Mouse (Mus musculus): ENCODE data around the gene Gdap1l1. TPM values are rescaled to one million over a fixed set of nuclear protein-coding genes. Genes with fewer than 3 reads are reported as not detected.

Gdap1l1 gene
- polyA plus RNA-seq, 1 experiment from 2014 or later: 3.9 TPM

- Histone ChIP-seq H3K4me2 (replicated peaks) (no peak overlapping the region), H3K4me1 (peaks cover 9% of the 10 kb centered on the region), H3K36me3 (peaks cover 22% of the 10 kb centered on the region; the same call in 1 of the 2 replicates), H3K27ac (replicated peaks) (no peak overlapping the region), H3K9ac (no peak overlapping the region), H3K4me3 (replicated peaks) (no peak overlapping the region), H3K27me3 (no peaks in the 10 kb centered on the region), H3K9me3 (replicated peaks) (no peaks in the 10 kb centered on the region)
- WGBS: 60% methylated on average over 8 of the region's 8 CpGs
- ATAC-seq (ENCODE audit: insufficient number of reproducible peaks, low FRiP score, low TSS enrichment, low read depth): no peak
These were observed 28.5 kb downstream of the Gdap1l1 start for GRCm38 (mm10) chr2:163466771-163467170.

GRCm38 (mm10) chr2:163467585-163467984 lies 29.3 kb downstream of the Gdap1l1 start:
- ATAC-seq (ENCODE audit: insufficient number of reproducible peaks, low FRiP score, low TSS enrichment, low read depth): no peak
- Histone ChIP-seq H3K9me3 (replicated peaks) (no peaks in the 10 kb centered on the region), H3K4me3 (replicated peaks) (no peak overlapping the region), H3K4me2 (replicated peaks) (no peak overlapping the region), H3K9ac (no peak overlapping the region), H3K4me1 (peaks cover 10% of the 10 kb centered on the region), H3K27me3 (no peaks in the 10 kb centered on the region), H3K27ac (replicated peaks) (no peak overlapping the region), H3K36me3 (peaks cover 22% of the 10 kb centered on the region; the same call in 1 of the 2 replicates)
- 90% methylated on average over 6 of the region's 6 CpGs for WGBS

GRCm38 (mm10) chr2:163468866-163469265 lies 30.6 kb downstream of the Gdap1l1 start:
- WGBS: 89% methylated on average over 6 of the region's 6 CpGs
- no peak for ATAC-seq (ENCODE audit: insufficient number of reproducible peaks, low FRiP score, low TSS enrichment, low read depth)
- H3K9me3 ChIP-seq (replicated peaks): no peaks in the 10 kb centered on the region
- peaks cover 22% of the 10 kb centered on the region; the same call in 1 of the 2 replicates for H3K36me3 ChIP-seq
- peaks cover 10% of the 10 kb centered on the region for H3K4me1 ChIP-seq
- H3K4me3 ChIP-seq (replicated peaks): no peak overlapping the region
- H3K27me3 ChIP-seq: no peaks in the 10 kb centered on the region
- H3K9ac ChIP-seq: no peak overlapping the region
- no peak overlapping the region for H3K4me2 ChIP-seq (replicated peaks)
- H3K27ac ChIP-seq (replicated peaks): no peak overlapping the region

- WGBS: 94% methylated on average over 15 of the region's 15 CpGs
- ATAC-seq (ENCODE audit: insufficient number of reproducible peaks, low FRiP score, low TSS enrichment, low read depth): no peak
- Histone ChIP-seq H3K4me3 (replicated peaks) (no peak overlapping the region), H3K27me3 (no peaks in the 10 kb centered on the region), H3K4me1 (peaks cover 10% of the 10 kb centered on the region), H3K4me2 (replicated peaks) (no peak overlapping the region), H3K9me3 (replicated peaks) (no peaks in the 10 kb centered on the region), H3K27ac (replicated peaks) (no peak overlapping the region), H3K9ac (no peak overlapping the region), H3K36me3 (peaks cover 22% of the 10 kb centered on the region; the same call in 1 of the 2 replicates)
These were observed 31.4 kb downstream of the Gdap1l1 start for GRCm38 (mm10) chr2:163469711-163470110.

GRCm38 (mm10) chr2:163471136-163471535 lies 32.9 kb downstream of the Gdap1l1 start:
- Histone ChIP-seq H3K36me3 (peaks cover 22% of the 10 kb centered on the region; the same call in 1 of the 2 replicates), H3K27me3 (no peaks in the 10 kb centered on the region), H3K27ac (replicated peaks) (no peak overlapping the region), H3K4me3 (replicated peaks) (peak overlapping the region; percentile 86), H3K9me3 (replicated peaks) (no peaks in the 10 kb centered on the region), H3K9ac (no peak overlapping the region), H3K4me2 (replicated peaks) (peak overlapping the region; percentile 76), H3K4me1 (peaks cover 10% of the 10 kb centered on the region)
- ATAC-seq (ENCODE audit: insufficient number of reproducible peaks, low FRiP score, low TSS enrichment, low read depth): no peak
- WGBS: 68% methylated on average over 3 of the region's 3 CpGs

GRCm38 (mm10) chr2:163471710-163472465 lies 33.6 kb downstream of the Gdap1l1 start:
- peaks cover 10% of the 10 kb centered on the region for H3K4me1 ChIP-seq
- peak overlapping the region; percentile 71 for H3K27ac ChIP-seq (replicated peaks)
- H3K9me3 ChIP-seq (replicated peaks): no peaks in the 10 kb centered on the region
- ATAC-seq (ENCODE audit: insufficient number of reproducible peaks, low FRiP score, low TSS enrichment, low read depth): peak; percentile 65
- peaks cover 20% of the 10 kb centered on the region; the same call in 1 of the 2 replicates for H3K36me3 ChIP-seq
- peak overlapping the region; percentile 76 for H3K4me2 ChIP-seq (replicated peaks)
- WGBS: 4% methylated on average over 36 of the region's 36 CpGs
- H3K9ac ChIP-seq: peak overlapping the region; percentile 79
- H3K4me3 ChIP-seq (replicated peaks): peak overlapping the region; percentile 86
- no peaks in the 10 kb centered on the region for H3K27me3 ChIP-seq

GRCm38 (mm10) chr2:163472466-163472851 lies 34.2 kb downstream of the Gdap1l1 start, which contains the start of gene Fitm2:
Gene Fitm2, minus strand, starts transcription at chr2:163472629.
- WGBS: under 1% methylated on average over 30 of the region's 30 CpGs
- H3K27ac ChIP-seq (replicated peaks): peak within 1 kb of the TSS; percentile 71

GRCm38 (mm10) chr2:163480191-163480825 lies 42.0 kb downstream of the Gdap1l1 start:
- no peak overlapping the region for H3K27ac ChIP-seq (replicated peaks)
- H3K9me3 ChIP-seq (replicated peaks): no peaks in the 10 kb centered on the region
- 47% methylated on average over 18 of the region's 18 CpGs for WGBS
- no peak overlapping the region for H3K4me2 ChIP-seq (replicated peaks)
- ATAC-seq (ENCODE audit: insufficient number of reproducible peaks, low FRiP score, low TSS enrichment, low read depth): no peak
- no peak overlapping the region for H3K9ac ChIP-seq
- peaks cover 25% of the 10 kb centered on the region for H3K27me3 ChIP-seq
- no peak overlapping the region for H3K4me3 ChIP-seq (replicated peaks)
- H3K36me3 ChIP-seq: no peaks in the 10 kb centered on the region
- peaks cover 8% of the 10 kb centered on the region for H3K4me1 ChIP-seq

More at GRCm38 (mm10) chr2:163472466-163472851, 34.2 kb downstream of the Gdap1l1 start, which contains the start of gene Fitm2:
- H3K4me1 ChIP-seq: peaks cover 10% of the 10 kb centered on the region
- no peaks in the 10 kb centered on the region for H3K9me3 ChIP-seq (replicated peaks)
- H3K36me3 ChIP-seq: peaks cover 18% of the 10 kb centered on the region; the same call in 1 of the 2 replicates
- H3K4me2 ChIP-seq (replicated peaks): peak within 1 kb of the TSS; percentile 76
- peak within 1 kb of the TSS; percentile 79 for H3K9ac ChIP-seq
- H3K4me3 ChIP-seq (replicated peaks): peak within 1 kb of the TSS; percentile 86
- H3K27me3 ChIP-seq: no peaks in the 10 kb centered on the region
- peak; percentile 92 for ATAC-seq (ENCODE audit: insufficient number of reproducible peaks, low FRiP score, low TSS enrichment, low read depth)

DNA sequence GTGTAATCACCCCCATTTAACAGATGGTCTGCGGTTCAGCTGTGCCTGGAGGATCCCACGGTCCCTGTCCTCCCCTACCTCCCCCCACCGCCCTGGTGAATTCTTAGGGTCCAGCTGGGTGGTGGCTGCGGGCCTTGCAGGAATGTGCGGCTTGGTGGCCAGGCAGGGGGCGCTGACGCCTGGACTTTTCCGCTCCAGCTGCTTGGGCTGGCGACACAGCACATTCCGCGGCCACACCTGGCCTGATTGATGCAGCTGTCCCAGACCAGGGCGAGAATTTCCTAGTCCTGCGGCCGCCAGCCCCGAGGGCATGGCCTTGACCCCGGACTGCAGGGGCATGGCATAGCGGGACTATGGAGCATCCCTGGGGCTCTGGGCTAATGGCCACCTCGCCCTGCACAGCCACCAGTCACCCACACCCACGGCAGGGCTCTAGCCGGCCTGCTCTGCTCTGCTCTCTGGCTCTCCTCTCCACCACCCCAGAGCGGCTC lies 43.3 kb downstream of the Gdap1l1 start:
- no peaks in the 10 kb centered on the region for H3K36me3 ChIP-seq
- no peaks in the 10 kb centered on the region for H3K9me3 ChIP-seq (replicated peaks)
- H3K27ac ChIP-seq (replicated peaks): no peak overlapping the region
- peak; percentile 51 for ATAC-seq (ENCODE audit: insufficient number of reproducible peaks, low FRiP score, low TSS enrichment, low read depth)
- H3K4me3 ChIP-seq (replicated peaks): no peak overlapping the region
- peak overlapping the region; percentile 10; the same call in 1 of the 2 replicates for H3K4me2 ChIP-seq (replicated peaks)
- 1% methylated on average over 21 of the region's 21 CpGs for WGBS
- peaks cover 25% of the 10 kb centered on the region for H3K27me3 ChIP-seq
- H3K4me1 ChIP-seq: peaks cover 8% of the 10 kb centered on the region
- no peak overlapping the region for H3K9ac ChIP-seq

DNA sequence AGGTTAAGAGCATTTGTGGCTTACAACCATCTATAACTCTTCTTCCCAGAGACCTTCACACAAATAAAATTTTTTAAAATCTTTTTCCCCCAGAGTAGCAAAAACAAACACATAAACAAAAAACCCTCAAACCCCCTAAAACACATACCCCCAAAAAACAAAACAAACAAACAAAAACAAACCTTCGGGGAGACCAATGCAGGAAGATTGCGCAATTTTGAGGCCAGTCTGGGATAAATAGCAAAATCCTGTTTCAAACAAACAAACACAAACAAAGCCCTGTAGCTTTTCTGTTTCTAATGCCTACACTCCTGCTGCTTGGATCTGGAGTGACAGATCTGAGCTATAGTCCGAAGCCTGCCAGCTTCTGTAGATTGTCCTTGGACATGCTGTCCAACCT lies 49.1 kb downstream of the Gdap1l1 start:
- Histone ChIP-seq H3K4me1 (peaks cover 5% of the 10 kb centered on the region; the same call in 1 of the 2 replicates), H3K4me3 (replicated peaks) (no peak overlapping the region), H3K4me2 (replicated peaks) (no peak overlapping the region), H3K27me3 (0 out of 2 replicates have a peak, but pooled peaks cover 5% of the 10 kb centered on the region), H3K36me3 (no peaks in the 10 kb centered on the region), H3K27ac (replicated peaks) (no peak overlapping the region), H3K9me3 (replicated peaks) (no peaks in the 10 kb centered on the region), H3K9ac (no peak overlapping the region)
- 83% methylated on average over 3 of the region's 3 CpGs for WGBS
- no peak for ATAC-seq (ENCODE audit: insufficient number of reproducible peaks, low FRiP score, low TSS enrichment, low read depth)

- peaks cover 5% of the 10 kb centered on the region; the same call in 1 of the 2 replicates for H3K4me1 ChIP-seq
- H3K4me3 ChIP-seq (replicated peaks): no peak overlapping the region
- no peak for ATAC-seq (ENCODE audit: insufficient number of reproducible peaks, low FRiP score, low TSS enrichment, low read depth)
- no peak overlapping the region for H3K27ac ChIP-seq (replicated peaks)
- H3K36me3 ChIP-seq: no peaks in the 10 kb centered on the region
- no peaks in the 10 kb centered on the region for H3K9me3 ChIP-seq (replicated peaks)
- H3K9ac ChIP-seq: no peak overlapping the region
- WGBS: 41% methylated on average over 5 of the region's 5 CpGs
- H3K4me2 ChIP-seq (replicated peaks): no peak overlapping the region
- 0 out of 2 replicates have a peak, but pooled peaks cover 4% of the 10 kb centered on the region for H3K27me3 ChIP-seq
These were observed 51.5 kb downstream of the Gdap1l1 start for GRCm38 (mm10) chr2:163489725-163490291.

Measured in embryonic facial prominence, embryonic 15.5 days (tissue).